Mouse (Mus musculus) olfactory bulb, adult 2 months (tissue): Measurements from ENCODE around the gene Dock2.

ENCODE experiments used
- CTCF ChIP-seq: fragments of 200-500 bp; IDR thresholded peaks from 2 replicates; pipeline ENCODE4 v1.5.1; 2012; ENCODE audit warnings: low read depth, mild to moderate bottlenecking, low read length, moderate library complexity; ENCODE audit not compliant: insufficient read depth
- POLR2A ChIP-seq: fragments of 200-500 bp; IDR thresholded peaks from 2 replicates; pipeline ENCODE4 v1.6.1; 2012; ENCODE audit warnings: mild to moderate bottlenecking, low read depth, low read length, moderate library complexity; ENCODE audit not compliant: insufficient read depth

- TF ChIP-seq CTCF (no peak), POLR2A (no peak)
Measured at GRCm38 (mm10) chr11:34469792-34470191, 313.9 kb downstream of the Dock2 start.
